Mouse (Mus musculus) mammary gland, adult 2 months (tissue): ENCODE measurements around the gene Gm49354. TPM values are rescaled to one million over a fixed set of nuclear protein-coding genes. Genes with fewer than 3 reads are reported as not detected.

Experiments
- polyA plus RNA-seq: library from polyadenylated mRNA; depleted of rRNA; stranded (reverse); fragments of >200 nt; gene quantifications from 2 replicates; pipeline ENCODE4 v1.2.3, GENCODE M21; 2012; ENCODE audit warnings: low replicate concordance; rRNA removed

Gm49354 gene
- not detected in 2 replicates for polyA plus RNA-seq

GRCm38 (mm10) chr13:59782145-59782544 lies at the start of gene Gm49354:
Gene Gm49354 (minus strand): TSS chr13:59782245.

GRCm38 (mm10) chr13:59822507-59823462 lies 40.7 kb upstream of the Gm49354 start, which contains the start of gene Tut7:
Gene Tut7 (minus strand): TSS chr13:59823147.

GRCm38 (mm10) chr13:59769296-59770163 lies 12.5 kb downstream of the Gm49354 start, which contains the start of gene Isca1:
Gene Isca1 (minus strand): TSS chr13:59769810.

GRCm38 (mm10) chr13:59746711-59747110 lies 35.3 kb downstream of the Gm49354 start, which contains the start of gene 1700014D04Rik:
Gene 1700014D04Rik (minus strand): TSS chr13:59746752.

GRCm38 (mm10) chr13:59731652-59732051 lies 50.4 kb downstream of the Gm49354 start, which contains the start of gene Spata31d1d:
Gene Spata31d1d (minus strand): TSS chr13:59731752.

GRCm38 (mm10) chr13:59711984-59712383 lies 70.1 kb downstream of the Gm49354 start, which contains the start of gene Spata31d1b:
Gene Spata31d1b (plus strand): TSS chr13:59712284.

GRCm38 (mm10) chr13:59710230-59710629 lies 71.8 kb downstream of the Gm49354 start, which contains the start of gene Spata31d1a:
Gene Spata31d1a (minus strand): TSS chr13:59710330.

Other genes starting within 250 kb of the Gm49354 start
- 5.5 and 11.1 TPM in 2 replicates for gene Agtpbp1, start 197.0 kb downstream of the Gm49354 start, polyA plus RNA-seq
- gene Naa35, start 197.0 kb downstream of the Gm49354 start, polyA plus RNA-seq = 21.6 and 64.3 TPM in 2 replicates
- gene Golm1, start 106.4 kb downstream of the Gm49354 start, polyA plus RNA-seq = 4.7 and 7.2 TPM in 2 replicates
- gene 4921517D22Rik, start 88.1 kb downstream of the Gm49354 start, polyA plus RNA-seq = not detected in 2 replicates
- not detected in 2 replicates for gene Spata31d1a, start 71.9 kb downstream of the Gm49354 start, polyA plus RNA-seq
- 0.47 and 0.50 TPM in 2 replicates for gene Spata31d1b, start 70.0 kb downstream of the Gm49354 start, polyA plus RNA-seq
- not detected in 2 replicates for gene Spata31d1d, start 50.5 kb downstream of the Gm49354 start, polyA plus RNA-seq
- not detected in 2 replicates for gene 1700014D04Rik, start 35.5 kb downstream of the Gm49354 start, polyA plus RNA-seq
- 75.3 and 234 TPM in 2 replicates for gene Isca1, start 12.4 kb downstream of the Gm49354 start, polyA plus RNA-seq
- 19.6 and 30.2 TPM in 2 replicates for gene Tut7, start 40.9 kb upstream of the Gm49354 start, polyA plus RNA-seq